In genomic region chr7:99067710-99068109, GRCm38 (mm10) we compare ENCODE assay signal across 23 mouse cellular contexts.
A peak's percentile ranks its signal among the peaks of the same experiment; 100 is the strongest.
DNase-seq lines count a peak whose midpoint lies in the region; ATAC-seq and TF ChIP-seq lines count a peak whose summit lies in the region.
"Had no signal": no experiment of that assay in that cellular context is flagged by ENCODE, and none has a peak within 500 bp of the region (broad histone marks: within the 10 kb centered on the region; RNA-seq: fewer than 3 reads in every experiment).

No protein-coding gene starts in this region.

- 60% methylated on average over 7 of the region's 7 CpGs for WGBS in lung, embryonic 14.5 days

- H3K36me3 ChIP-seq in lung, embryonic 14.5 days (ENCODE audit: insufficient read depth), result 0 out of 2 replicates have a peak, but pooled peaks cover 7% of the 10 kb centered on the region
- peaks cover 0 to under 1% of the 10 kb centered on the region in 2 experiments; a peak in 2 of 4 replicates for H3K36me3 ChIP-seq in MEL (ENCODE audit: control insufficient read depth in 1 of 2, insufficient read depth in 2 of 2, low read length in 2 of 2)
- H3K36me3 ChIP-seq: embryonic facial prominence, embryonic 10.5 days; embryonic facial prominence, embryonic 15.5 days; forebrain, embryonic 12.5 days; heart, embryonic 10.5 days; limb, embryonic 13.5 days had no signal

- H3K9me3 ChIP-seq in lung, embryonic 14.5 days (ENCODE audit: low read depth, low read length), result no peaks in the 10 kb centered on the region
- H3K9me3 ChIP-seq in MEL (replicated peaks; ENCODE audit: insufficient read depth, low read length), result no peaks in the 10 kb centered on the region
- H3K9me3 ChIP-seq: embryonic facial prominence, embryonic 10.5 days; embryonic facial prominence, embryonic 15.5 days; forebrain, embryonic 12.5 days; heart, embryonic 10.5 days; limb, embryonic 13.5 days had no signal

- TF ChIP-seq POLR2A in MEL (IDR thresholded peaks at IDR 0.05; ENCODE audit: control insufficient read depth in 1 of 2, insufficient read depth in 1 of 2, low read depth in 1 of 2, low read length in 2 of 2, poor library complexity in 1 of 2), result no peak

- no peaks in the 10 kb centered on the region for H3K79me2 ChIP-seq in MEL (ENCODE audit: control insufficient read depth, insufficient read depth, low read length, poor library complexity)

- H3K9ac ChIP-seq in lung, embryonic 14.5 days, result no peak overlapping the region
- no peak overlapping the region for H3K9ac ChIP-seq in MEL (ENCODE audit: control insufficient read depth, low read depth, low read length, poor library complexity, severe bottlenecking)
- H3K9ac ChIP-seq: embryonic facial prominence, embryonic 15.5 days; forebrain, embryonic 12.5 days; limb, embryonic 13.5 days had no signal

- peaks cover 9% of the 10 kb centered on the region; the same call in 1 of the 2 replicates for H3K4me1 ChIP-seq in lung, embryonic 14.5 days (ENCODE audit: insufficient read depth)
- H3K4me1 ChIP-seq in MEL (ENCODE audit: control insufficient read depth in 1 of 2, insufficient read depth in 2 of 2, low read length in 2 of 2), result no peaks in the 10 kb centered on the region

- TF ChIP-seq EP300 in MEL (IDR thresholded peaks at IDR 0.05; ENCODE audit: low read depth in 1 of 2, low read length in 2 of 2), result no peak

- no peak for ATAC-seq in lung, embryonic 14.5 days (ENCODE audit: insufficient read depth)
- ATAC-seq: hindbrain, embryonic 16.5 days; lung, postnatal 0 days had no signal

- intact Hi-C loops in heart, postnatal 25 days (cut with DNase I), result no loop called here

- H3K27ac ChIP-seq in lung, embryonic 14.5 days (ENCODE audit: low read depth), result no peak overlapping the region
- no peak overlapping the region for H3K27ac ChIP-seq in MEL (ENCODE audit: control insufficient read depth, low read depth, low read length)
- H3K27ac ChIP-seq: embryonic facial prominence, embryonic 10.5 days; embryonic facial prominence, embryonic 15.5 days; forebrain, embryonic 12.5 days; heart, embryonic 10.5 days; limb, embryonic 13.5 days had no signal

- no peak overlapping the region for H3K4me2 ChIP-seq in lung, embryonic 14.5 days
- H3K4me2 ChIP-seq: embryonic facial prominence, embryonic 15.5 days; forebrain, embryonic 12.5 days; limb, embryonic 13.5 days; liver, embryonic 11.5 days had no signal

- H3K27me3 ChIP-seq in lung, embryonic 14.5 days (ENCODE audit: insufficient read depth, low read length), result no peaks in the 10 kb centered on the region
- no peaks in the 10 kb centered on the region for H3K27me3 ChIP-seq in MEL (ENCODE audit: control insufficient read depth in 1 of 2, insufficient read depth in 2 of 2, low read length in 2 of 2)
- H3K27me3 ChIP-seq: embryonic facial prominence, embryonic 15.5 days; limb, embryonic 13.5 days had no signal

- peak; percentile 92 for DNase-seq in heart, adult 11 months
- DNase-seq in heart, postnatal 25 days (ENCODE audit: low spot score), result no peak
- peak; percentile 49 for DNase-seq in kidney, postnatal 10 days
- no peak for DNase-seq in kidney, adult 9 months
- peak; percentile 56 for DNase-seq in lung, embryonic 14.5 days
- DNase-seq in lung, adult 18-20 months, result no peak
- DNase-seq in MEL (ENCODE audit: low read depth, low spot score), result peak; percentile 20
- no peak for DNase-seq in frontal cortex, postnatal 25 days (ENCODE audit: low spot score in 2 of 2)
- DNase-seq: adrenal gland, adult 2 months; cerebellum, adult 2 months; cerebellum, postnatal 14 days; kidney, adult 18-20 months; midbrain, embryonic 14.5 days; thymus, adult 18-20 months; thymus, postnatal 36 days had no signal

- no peak for TF ChIP-seq RAD21 in MEL (IDR thresholded peaks at IDR 0.05; ENCODE audit: low read depth, low read length)

- H3K4me3 ChIP-seq in lung, embryonic 14.5 days (ENCODE audit: low read depth, low read length), result no peak overlapping the region
- H3K4me3 ChIP-seq in MEL (ENCODE audit: control insufficient read depth in 1 of 2, insufficient read depth in 1 of 2, low read depth in 2 of 2, low read length in 2 of 2), result no peak overlapping the region
- H3K4me3 ChIP-seq: embryonic facial prominence, embryonic 10.5 days; embryonic facial prominence, embryonic 15.5 days; forebrain, embryonic 12.5 days; heart, embryonic 10.5 days; limb, embryonic 13.5 days had no signal

- TF ChIP-seq CTCF in lung, embryonic 14.5 days (IDR thresholded peaks at IDR 0.05; ENCODE audit: low read depth), result no peak
- TF ChIP-seq CTCF in MEL (IDR thresholded peaks at IDR 0.05 in 2 of 3, conservative IDR thresholded peaks at IDR 0.05 in 1 of 3; ENCODE audit: control insufficient read depth in 1 of 3, insufficient read depth in 1 of 3, low read depth in 2 of 3, low read length in 3 of 3, poor library complexity in 1 of 3, severe bottlenecking in 1 of 3), result no peak

TF ChIP-seq in MEL, 35 proteins besides CTCF, POLR2A, EP300 and RAD21:
- TF ChIP-seq BHLHE40 (IDR thresholded peaks at IDR 0.05; ENCODE audit: borderline replicate concordance, low read depth, low read length) (no peak), POLR2AphosphoS2 (IDR thresholded peaks at IDR 0.05; ENCODE audit: low read length) (no peak), USF2 (IDR thresholded peaks at IDR 0.05; ENCODE audit: borderline replicate concordance in 1 of 2, insufficient read depth in 1 of 2, low read depth in 1 of 2, low read length in 2 of 2) (no peak), SMC3 (IDR thresholded peaks at IDR 0.05; ENCODE audit: low read depth, low read length) (no peak), ZC3H11A (IDR thresholded peaks at IDR 0.05; ENCODE audit: low read depth, low read length) (no peak), CHD2 (IDR thresholded peaks at IDR 0.05; ENCODE audit: low read length) (no peak), MAX (IDR thresholded peaks at IDR 0.05; ENCODE audit: low read length) (no peak)

Comparison
In these comparisons a context has a peak if more than half of its experiments do, and no peak if none do; other contexts are left out.
1. DNase-seq: peak in heart, adult 11 months (single experiment), kidney, postnatal 10 days (single experiment), lung, embryonic 14.5 days (single experiment) and MEL (single experiment); none in heart, postnatal 25 days (single experiment), kidney, adult 9 months (single experiment), lung, adult 18-20 months (0 of 2) and frontal cortex, postnatal 25 days (0 of 2).